Mouse (Mus musculus) cerebellum, adult 2 months (tissue): ENCODE measurements around the gene Sirt7. TPM values are rescaled to one million over a fixed set of nuclear protein-coding genes. Genes with fewer than 3 reads are reported as not detected.

Experiments
- DNase-seq, 2 experiments: peaks; one replicate each; pipeline ENCODE4 v3.0.0; 2021
- H3K27ac ChIP-seq: fragments of 200-500 bp; 2 replicates; pipeline ENCODE4 v1.5.1; 2012; ENCODE audit warnings: low read length, control low read depth, inconsistent platforms; ENCODE audit not compliant: insufficient read depth
- H3K27me3 ChIP-seq: fragments of 200-500 bp; 2 replicates; pipeline ENCODE4 v1.6.1; 2012; ENCODE audit warnings: inconsistent platforms, mild to moderate bottlenecking, low read length, moderate library complexity; ENCODE audit not compliant: control insufficient read depth, insufficient read depth
- H3K4me1 ChIP-seq: fragments of 200-500 bp; 2 replicates; pipeline ENCODE4 v1.6.1; 2011; ENCODE audit warnings: low read length; ENCODE audit not compliant: control insufficient read depth, insufficient read depth
- H3K4me3 ChIP-seq: fragments of 200-500 bp; replicated peaks from 2 replicates; pipeline ENCODE3; 2011; ENCODE audit warnings: mild to moderate bottlenecking, low read depth, low read length, control low read depth; ENCODE audit not compliant: insufficient read depth
- CTCF ChIP-seq: fragments of 200-500 bp; IDR thresholded peaks from 2 replicates; pipeline ENCODE4 v1.5.1; 2011; ENCODE audit warnings: low read depth, mild to moderate bottlenecking, control low read depth, low read length, moderate library complexity, borderline replicate concordance; ENCODE audit not compliant: insufficient read depth
- POLR2A ChIP-seq: fragments of 200-500 bp; IDR thresholded peaks from 2 replicates; pipeline ENCODE4 v1.6.1; 2011; ENCODE audit warnings: low read length, control low read depth, borderline replicate concordance; ENCODE audit not compliant: insufficient read depth
- WGBS: fragments of 180-500 bp; shearing (Covaris S2); methylation state at CpG from one replicate; pipeline ENCODE4 v1.1.7; 2018; 5-methylcytosine and 5-hydroxymethylcytosine counted together
- polyA plus RNA-seq: library from polyadenylated mRNA; depleted of rRNA; stranded (reverse); fragments of >200 nt; gene quantifications from 2 replicates; pipeline ENCODE4 v1.2.3, GENCODE M21; 2012

The Sirt7 gene
- polyA plus RNA-seq, 1 experiment, result 80.5 TPM

DNA sequence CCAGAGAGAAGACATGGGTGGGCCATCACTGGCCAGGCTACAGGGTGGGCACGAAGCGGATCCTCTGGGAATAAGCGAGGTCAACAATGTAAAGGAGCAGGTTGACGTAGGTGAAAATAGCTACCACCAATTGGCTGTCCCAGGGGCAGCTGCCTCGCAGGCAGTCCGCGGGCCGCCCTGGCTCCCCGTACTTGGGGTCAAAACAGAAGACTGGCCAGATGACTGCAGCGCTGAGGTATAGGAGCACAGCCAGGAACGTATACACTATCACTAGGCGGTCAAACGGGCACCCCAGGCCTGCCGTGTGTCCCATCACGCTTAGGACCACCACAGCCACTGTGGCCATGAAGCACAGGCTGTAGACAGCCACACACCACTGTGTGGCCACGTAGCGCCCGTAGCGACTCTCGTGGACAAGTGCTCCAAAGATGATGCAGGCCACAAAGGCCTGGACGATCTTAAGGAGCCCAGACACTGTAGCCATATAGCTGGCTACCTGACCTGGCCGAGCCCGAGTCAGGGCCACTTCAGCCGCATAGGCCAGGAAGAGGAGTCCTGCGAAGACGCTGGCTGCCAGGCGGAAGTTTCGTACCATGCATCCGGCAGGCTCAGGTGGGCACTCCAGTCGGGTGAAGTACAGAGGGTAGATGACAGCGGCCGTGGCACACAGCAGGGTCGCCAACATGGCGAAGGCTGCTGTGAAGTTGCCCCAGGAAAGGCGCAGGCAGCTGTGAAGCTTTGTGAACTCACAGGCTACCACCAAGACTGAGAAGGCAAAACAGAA is 22.2 kb upstream of the Sirt7 start:
- no peak for TF ChIP-seq CTCF
- no peak for TF ChIP-seq POLR2A
- 90% methylated on average over 35 of the region's 35 CpGs for WGBS
- H3K4me1 ChIP-seq, result no peaks in the 10 kb centered on the region
- peak in 1 of 2 experiments; percentile 42 for DNase-seq
- no peak overlapping the region for H3K27ac ChIP-seq
- no peak overlapping the region for H3K4me3 ChIP-seq
- no peaks in the 10 kb centered on the region for H3K27me3 ChIP-seq

DNA sequence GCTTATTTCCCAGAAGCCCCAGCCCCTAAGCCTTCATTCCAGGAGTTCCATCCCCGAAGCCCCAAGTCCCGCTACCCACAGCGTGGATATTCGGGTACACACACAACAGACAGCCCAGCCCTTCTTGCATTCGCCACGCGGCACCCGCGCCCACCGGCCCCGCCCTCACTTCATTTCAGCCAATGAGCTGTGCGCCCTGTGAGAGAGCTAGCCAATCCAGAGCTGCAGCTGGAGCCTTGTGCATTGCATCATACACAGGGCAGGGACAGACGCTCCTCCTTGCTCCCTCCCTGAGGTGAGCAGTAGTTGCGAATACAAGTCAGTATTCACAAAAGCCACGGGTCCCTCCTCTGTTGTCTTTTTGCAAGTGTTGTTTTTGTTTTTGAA is 18.6 kb upstream of the Sirt7 start, which contains the start of gene Pycr1:
Gene Pycr1 (minus strand): TSS at position 169 of the 387 bp plus-strand sequence.
- WGBS, result under 1% methylated on average over 15 of the region's 15 CpGs
- Histone ChIP-seq H3K4me1 (no peaks in the 10 kb centered on the region), H3K4me3 (peak within 1 kb of the TSS; percentile 63), H3K27ac (no peak within 1 kb of the TSS), H3K27me3 (no peaks in the 10 kb centered on the region)
- DNase-seq, result peak; percentile 95
- TF ChIP-seq POLR2A (no peak), CTCF (no peak)

DNA sequence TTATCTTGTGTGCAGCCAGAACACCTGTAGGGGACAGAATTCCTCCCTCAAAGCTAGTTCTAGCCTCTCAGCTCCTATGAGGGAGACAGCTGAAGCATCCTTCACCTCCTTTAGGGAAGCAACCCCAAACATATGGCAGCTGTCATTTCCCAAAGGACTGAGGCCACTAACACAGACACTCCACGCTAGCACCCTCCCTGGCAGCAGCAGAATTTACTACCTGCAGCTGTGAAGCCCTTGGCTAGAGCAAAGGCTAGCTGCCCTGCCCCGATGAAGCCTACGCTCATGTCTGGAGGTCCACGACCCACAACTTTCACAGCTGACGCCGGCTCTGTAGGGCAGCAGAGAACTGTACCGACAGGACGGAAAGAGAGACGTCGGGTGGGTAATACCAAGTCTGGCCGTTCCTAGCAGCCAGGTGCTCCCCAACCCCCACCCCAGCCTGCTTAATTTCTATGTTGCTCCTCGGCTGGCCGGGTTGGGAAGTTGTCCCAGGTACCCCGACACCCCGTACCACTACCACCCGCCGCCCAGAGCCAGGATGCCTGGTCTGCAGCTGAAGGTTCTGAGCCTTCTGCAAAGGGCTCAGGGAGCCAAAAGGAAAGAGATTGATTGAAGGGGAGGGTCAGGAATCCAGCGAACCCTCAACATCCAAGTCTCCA is 18.0 kb upstream of the Sirt7 start:
- peak overlapping the region; percentile 63 for H3K4me3 ChIP-seq
- H3K27me3 ChIP-seq, result no peaks in the 10 kb centered on the region
- TF ChIP-seq POLR2A (no peak), CTCF (no peak)
- DNase-seq, result no peak
- H3K4me1 ChIP-seq, result no peaks in the 10 kb centered on the region
- no peak overlapping the region for H3K27ac ChIP-seq
- WGBS, result 1% methylated on average over 18 of the region's 18 CpGs

DNA sequence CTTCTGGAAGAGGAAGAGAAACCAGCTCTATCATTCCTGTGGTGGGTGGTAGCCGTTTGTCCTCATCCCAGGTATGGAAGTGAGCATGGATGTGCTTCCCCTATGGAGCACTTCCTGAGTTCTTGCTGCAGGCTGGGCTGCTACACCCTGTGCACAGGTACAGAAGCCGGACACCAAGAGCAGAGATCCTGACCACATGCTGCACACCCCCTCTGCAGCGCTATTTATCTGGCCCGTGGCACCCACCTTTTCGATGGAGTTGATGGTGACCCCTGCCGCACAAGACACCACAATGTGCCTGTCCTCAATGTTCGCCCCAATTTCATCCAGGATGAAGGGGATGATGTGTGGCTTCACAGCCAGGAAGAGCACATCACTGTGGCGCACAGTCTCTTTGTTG is 16.8 kb upstream of the Sirt7 start:
- Histone ChIP-seq H3K27me3 (no peaks in the 10 kb centered on the region), H3K4me1 (no peaks in the 10 kb centered on the region), H3K27ac (no peak overlapping the region), H3K4me3 (no peak overlapping the region)
- no peak for DNase-seq
- no peak for TF ChIP-seq CTCF
- no peak for TF ChIP-seq POLR2A
- WGBS, result 89% methylated on average over 8 of the region's 8 CpGs

DNA sequence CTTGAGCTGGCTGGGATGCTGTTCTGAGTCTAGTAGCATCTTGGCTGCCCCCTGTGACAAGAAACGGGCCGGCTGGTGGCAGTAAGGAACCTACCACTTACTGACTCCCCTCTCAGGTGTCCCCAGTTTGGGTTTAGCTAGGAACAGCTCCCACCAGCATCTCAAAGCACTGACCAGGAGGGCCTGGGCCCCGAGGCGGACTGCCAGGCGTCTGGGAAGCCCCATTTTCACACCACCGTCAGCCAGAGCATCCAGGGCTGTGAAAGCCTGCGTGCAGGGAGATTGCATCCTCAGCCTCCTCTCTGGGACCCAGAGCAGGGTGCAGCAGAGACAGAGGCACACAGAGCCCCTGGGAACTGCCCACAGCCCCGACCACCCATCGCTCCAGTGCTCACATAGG is 16.2 kb upstream of the Sirt7 start:
- Histone ChIP-seq H3K4me1 (no peaks in the 10 kb centered on the region), H3K27ac (no peak overlapping the region), H3K27me3 (no peaks in the 10 kb centered on the region), H3K4me3 (no peak overlapping the region)
- DNase-seq, result no peak
- 63% methylated on average over 9 of the region's 9 CpGs for WGBS
- TF ChIP-seq POLR2A (no peak), CTCF (no peak)

DNA sequence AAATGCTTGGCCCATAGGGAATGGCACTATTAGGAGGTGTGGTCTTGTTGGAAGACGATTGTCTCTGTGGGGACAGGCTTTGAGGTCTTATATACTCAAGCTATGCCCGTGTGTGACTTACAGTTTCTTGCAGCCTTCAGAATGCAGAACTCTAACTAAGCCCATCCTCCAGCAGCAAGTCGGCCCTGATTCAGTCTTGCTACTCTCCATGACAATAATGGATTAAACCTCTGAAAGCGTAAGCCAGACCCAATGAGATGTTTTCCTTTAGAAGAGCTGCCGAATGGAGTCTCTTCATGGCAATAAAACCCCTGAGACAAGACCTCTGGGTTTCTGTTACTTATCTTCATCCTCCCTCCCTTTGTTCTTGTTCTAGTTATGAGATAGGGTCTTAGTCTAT is 9.8 kb upstream of the Sirt7 start:
- 78% methylated on average over 5 of the region's 5 CpGs for WGBS
- TF ChIP-seq POLR2A (no peak), CTCF (no peak)
- no peak for DNase-seq
- Histone ChIP-seq H3K27ac (no peak overlapping the region), H3K4me1 (peaks cover 14% of the 10 kb centered on the region), H3K4me3 (no peak overlapping the region), H3K27me3 (no peaks in the 10 kb centered on the region)

DNA sequence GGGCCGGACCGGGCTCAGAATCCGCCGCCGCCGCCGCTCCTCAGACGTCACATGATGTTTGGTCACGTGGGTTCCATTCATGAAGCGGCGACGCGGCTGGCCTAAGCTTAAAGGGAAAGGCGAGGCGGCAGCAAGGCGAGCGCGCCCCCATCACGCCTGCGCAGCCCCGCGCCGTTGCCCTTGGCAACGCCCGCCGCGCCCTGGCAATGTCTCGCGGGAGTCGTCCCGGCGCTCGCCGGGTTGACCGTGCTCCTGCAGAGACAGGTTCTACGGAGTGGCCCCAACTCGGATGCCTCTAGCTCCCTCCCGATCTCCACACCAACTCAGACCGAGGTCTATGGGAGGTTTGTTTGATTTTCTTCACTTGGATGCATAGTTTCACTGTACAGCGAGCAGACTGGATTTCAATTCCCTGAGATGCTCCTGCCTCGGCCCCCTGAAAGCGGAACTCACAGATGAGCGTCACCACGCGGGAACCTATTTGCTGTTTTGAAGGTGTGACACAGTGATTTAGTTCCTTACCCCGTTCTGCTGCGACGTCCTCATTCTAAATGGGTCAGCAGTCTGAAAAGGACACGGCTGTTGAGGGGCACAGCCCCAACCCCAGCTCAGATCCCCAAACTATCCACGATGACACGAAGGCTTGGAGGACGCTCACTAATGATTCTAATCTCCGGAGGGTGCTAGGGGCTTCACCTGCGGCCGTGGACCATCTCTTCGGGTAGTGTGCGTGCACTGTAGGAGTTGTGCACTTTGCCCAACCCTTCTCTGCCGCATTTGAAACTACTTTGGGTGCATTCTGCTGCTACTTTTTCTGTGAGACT is 8.7 kb upstream of the Sirt7 start, which contains the start of gene Mafg:
Gene Mafg (minus strand): TSS at position 81 of the 824 bp plus-strand sequence.
- peak; percentile 92 to 95 for DNase-seq
- 11% methylated on average over 58 of the region's 58 CpGs for WGBS
- peak within 1 kb of the TSS; percentile 65 for H3K4me3 ChIP-seq
- H3K27me3 ChIP-seq, result no peaks in the 10 kb centered on the region
- TF ChIP-seq CTCF (no peak), POLR2A (no peak)
- H3K4me1 ChIP-seq, result peaks cover 19% of the 10 kb centered on the region
- H3K27ac ChIP-seq, result peak within 1 kb of the TSS; percentile 49; the same call in 1 of the 2 replicates
